Mouse (Mus musculus) erythroblast, embryonic 14.5 days (primary cell): ENCODE measurements at regions not wholly inside any gene's neighbourhood (a gene's known extent, or its start where the extent isn't known, plus 50 kb on each side); places are given as distances from the start of the nearest gene placed in this dataset.

Experiments used
- GATA1 ChIP-seq: IDR thresholded peaks from 2 replicates; pipeline ENCODE4 v1.6.1; 2012; ENCODE audit warnings: low read length, inconsistent platforms, mixed read lengths
- TAL1 ChIP-seq: IDR thresholded peaks from 3 replicates; pipeline ENCODE4 v1.6.1; 2012; ENCODE audit warnings: low read length, inconsistent platforms, mixed read lengths

DNA sequence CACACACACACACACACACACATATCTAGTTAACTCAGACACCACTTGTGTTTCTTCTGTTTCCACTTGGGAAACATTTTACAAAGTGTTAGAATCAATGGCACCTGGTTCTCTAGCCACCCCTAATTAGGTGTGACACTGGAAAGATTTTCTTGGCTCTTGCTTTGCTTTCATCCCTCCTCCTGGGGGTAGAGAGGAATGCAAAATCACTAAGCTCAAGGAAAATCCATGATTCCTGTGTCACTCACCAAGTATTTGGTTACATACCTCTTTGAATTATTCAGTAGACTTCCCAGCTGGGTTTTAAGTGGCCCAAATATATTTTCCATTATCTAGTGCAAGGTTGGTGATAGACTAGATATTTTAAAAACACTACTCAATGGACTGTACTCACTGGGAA lies 676.5 kb upstream of the Ptbp2 start:
- TF ChIP-seq GATA1: no peak
- no peak for TF ChIP-seq TAL1
